Mouse (Mus musculus) forelimb bud, embryonic 11.5 days (tissue): ENCODE measurements at regions not wholly inside any gene's neighbourhood (a gene's known extent, or its start where the extent isn't known, plus 50 kb on each side); places are given as distances from the start of the nearest gene placed in this dataset.
"Not testable (repeated sequence)": the region's sequence is repeated elsewhere in the genome, so short reads cannot be mapped to it uniquely, and the experiment has no call there.

ENCODE experiments used
- DNase-seq: peaks from one replicate; pipeline ENCODE4 v3.0.0-alpha.2; 2012; ENCODE audit warnings: low read depth, low spot score

DNA sequence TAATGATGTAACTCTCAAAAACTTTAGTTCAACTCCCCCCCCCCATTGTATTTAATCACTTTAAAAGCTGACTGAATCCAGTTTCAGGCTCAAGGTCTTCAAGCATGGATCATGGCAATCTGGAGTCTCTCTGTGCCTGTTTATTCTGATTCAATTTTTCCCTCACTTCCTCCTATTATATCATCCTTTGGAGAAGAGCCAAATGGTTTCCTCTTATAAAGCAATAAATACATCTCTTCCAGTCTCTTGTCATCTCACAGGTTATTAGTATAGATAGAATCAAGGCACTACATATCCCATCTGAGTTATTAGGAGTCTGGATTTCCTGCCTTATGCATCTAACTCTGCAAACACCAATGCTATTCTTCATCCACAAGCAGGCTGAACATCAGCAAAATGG lies 530.2 kb upstream of the Pdcd1 start:
- no peak for DNase-seq

DNA sequence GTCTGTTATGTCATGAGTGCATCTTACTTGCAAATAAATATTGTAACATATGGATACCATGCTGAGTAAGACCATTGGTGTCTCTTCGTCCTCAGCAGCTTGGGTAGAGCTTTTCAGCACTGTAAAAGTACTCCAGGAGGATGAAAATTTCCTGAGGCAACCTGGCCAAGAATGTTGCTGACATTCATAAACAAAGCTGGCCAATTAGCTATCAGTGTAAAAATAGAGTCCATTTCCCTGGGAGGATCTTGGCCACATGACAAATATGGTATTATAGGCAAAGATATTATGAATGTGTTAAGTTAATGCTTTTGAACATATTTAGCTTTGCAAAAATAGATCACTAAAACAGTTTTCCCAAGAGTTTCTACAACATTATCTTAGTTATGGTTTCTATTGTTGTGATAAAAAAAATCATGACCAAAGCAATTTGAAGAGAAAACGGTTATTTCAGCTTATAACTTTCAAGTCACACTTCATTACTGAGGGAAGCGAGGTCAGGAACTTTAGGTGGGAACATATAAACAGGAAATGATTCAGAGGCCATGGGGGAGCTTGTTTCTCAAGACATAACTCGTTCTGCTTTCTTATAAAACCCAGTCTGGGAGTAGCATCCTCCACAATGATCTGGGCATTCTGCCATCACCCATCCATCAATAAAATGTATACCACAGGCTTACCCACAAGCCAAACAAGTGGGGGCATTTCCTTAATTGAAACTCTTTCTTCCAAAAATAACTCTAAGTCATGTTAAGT lies 529.5 kb upstream of the Pdcd1 start:
- no peak for DNase-seq

DNA sequence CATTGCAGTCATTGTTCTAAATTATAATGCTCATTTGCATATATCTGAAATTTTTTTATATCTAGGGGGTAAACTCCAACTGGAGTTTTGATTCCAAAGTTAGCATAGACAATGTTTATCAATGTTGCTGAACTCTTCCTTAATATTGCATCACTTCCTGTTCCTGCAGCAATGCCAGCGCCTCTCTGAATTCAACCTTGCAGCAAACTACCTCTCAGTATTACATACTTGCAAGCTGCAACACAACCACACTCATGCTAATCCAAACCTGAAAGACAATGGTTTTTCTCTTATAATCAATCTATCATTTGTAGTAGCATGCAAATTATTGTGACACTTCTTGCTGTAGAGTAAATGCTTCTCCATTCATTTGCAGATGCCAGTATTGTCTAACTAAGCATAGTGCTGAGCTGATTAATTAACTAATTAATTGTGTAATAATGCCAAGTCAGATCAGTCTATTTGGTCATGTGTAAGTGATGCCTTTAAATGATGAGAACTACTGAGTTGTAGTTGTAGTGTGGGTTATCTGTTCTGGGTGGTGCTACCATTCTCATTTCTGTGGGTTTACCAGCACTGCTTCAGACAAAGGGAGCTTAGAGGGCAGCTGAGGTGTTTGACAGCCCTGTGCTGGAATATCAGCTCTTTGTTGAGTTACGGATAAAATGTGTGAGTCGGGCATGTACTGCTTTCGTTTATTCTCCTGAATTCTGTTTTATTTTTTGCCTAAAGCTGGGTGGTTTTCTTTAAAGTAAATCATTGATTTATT lies 480.6 kb upstream of the Pdcd1 start:
- no peak for DNase-seq

DNA sequence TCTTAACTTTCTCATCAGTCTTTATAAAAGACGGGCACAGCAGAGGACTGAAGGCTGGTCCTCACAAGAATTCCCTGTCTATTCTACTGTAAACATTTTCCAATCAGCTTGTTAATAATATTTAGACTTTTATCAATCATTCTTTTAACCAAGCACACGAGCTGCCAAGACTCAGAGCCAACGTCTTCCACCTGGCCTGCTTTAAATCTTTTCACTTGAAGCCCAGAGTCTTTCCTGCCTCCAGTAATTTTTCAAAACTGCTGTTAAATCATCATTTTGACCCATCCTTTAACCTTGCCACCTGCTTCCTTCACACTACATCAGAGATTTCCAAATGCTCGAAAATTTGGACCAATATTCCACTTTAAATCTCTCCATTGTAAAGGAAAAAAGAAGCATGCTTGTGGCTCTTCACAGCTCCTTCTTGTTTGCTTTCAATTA lies 451.7 kb upstream of the Pdcd1 start:
- no peak for DNase-seq

DNA sequence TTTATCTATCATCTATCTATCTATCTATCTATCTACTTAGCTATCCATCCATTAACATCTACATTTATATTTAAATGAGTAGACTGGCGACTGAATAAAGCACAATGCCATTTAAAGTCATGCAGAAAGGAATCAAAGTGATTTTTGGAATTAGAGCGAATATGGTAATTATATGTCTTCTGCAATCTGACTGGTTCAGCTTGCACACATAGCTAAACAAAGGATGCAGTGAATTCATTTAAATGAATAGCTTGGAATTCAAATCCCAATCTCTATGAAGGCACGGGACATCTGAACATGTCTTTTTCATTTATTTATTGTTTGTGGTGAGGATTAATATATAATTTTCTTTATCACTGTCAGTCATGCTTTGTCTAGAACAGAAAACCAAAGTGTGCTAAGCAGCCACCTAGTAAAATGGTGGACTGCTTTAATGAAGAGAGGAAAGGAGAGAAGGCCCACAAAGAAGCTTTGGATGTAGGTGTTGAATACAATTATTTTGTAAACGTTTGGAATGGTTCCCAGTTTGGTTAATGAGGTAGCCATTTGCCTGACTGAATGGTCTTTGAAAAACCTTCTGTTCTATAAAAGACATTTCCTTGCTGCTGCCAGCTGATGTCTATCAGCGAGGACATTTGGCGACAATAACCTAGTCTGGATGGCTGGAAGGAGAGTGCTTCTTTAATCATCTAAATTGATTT lies 451.2 kb upstream of the Pdcd1 start:
- DNase-seq: no peak

DNA sequence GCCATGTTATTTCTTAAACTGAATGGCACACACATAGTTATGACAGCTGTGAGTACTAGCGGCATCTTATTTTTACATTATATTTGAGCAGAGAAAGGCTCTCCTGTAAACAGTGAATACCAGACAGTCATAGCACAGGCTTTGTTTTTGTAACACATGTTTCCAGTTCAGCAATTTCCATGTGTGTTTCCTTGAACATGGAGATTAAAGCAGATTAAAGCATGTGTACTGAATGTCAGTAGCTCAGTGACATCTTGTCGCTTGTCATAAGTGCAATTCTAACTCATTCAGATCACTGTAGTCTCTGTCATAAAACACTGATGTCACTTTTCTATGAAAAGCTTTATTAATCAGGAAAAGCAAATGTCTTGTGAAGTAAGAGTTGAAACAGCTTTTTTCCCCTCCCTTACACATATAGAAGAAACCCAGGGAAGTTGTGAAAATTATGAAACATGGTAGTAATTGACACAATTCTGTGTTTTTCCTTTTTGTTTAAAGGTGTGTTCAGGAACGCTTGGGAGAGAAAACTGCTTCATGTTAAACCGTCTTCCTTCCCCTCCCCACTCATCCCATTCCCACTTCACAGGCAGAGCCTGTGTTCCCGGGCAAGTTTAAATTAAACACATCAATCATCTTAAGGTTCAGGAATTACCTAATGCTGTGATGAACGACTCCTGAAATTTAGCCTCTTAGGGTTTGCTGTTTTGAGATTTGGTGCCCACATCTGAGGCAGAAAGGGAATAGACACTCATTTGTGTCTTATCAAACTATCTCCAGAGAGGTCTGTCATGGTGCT lies 449.9 kb upstream of the Pdcd1 start:
- DNase-seq: no peak

DNA sequence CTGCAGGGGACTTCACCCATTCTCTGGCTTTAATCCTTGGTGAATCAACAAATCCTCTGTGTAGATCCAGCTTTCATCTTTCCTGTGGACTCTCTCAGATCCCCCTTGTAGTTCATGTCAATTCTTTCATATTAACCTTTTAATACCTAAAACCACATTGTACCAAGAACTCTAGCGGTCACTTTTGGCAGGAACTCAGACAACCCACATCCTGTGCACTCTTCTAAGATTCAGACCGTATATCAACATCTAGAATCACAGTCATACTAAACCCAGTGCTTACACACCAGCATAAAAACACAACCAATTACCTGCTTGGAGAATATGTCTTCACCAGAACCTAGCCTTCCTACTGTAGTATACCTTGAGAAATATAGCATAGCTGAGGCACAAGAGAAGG lies 444.6 kb upstream of the Pdcd1 start:
- no peak for DNase-seq

DNA sequence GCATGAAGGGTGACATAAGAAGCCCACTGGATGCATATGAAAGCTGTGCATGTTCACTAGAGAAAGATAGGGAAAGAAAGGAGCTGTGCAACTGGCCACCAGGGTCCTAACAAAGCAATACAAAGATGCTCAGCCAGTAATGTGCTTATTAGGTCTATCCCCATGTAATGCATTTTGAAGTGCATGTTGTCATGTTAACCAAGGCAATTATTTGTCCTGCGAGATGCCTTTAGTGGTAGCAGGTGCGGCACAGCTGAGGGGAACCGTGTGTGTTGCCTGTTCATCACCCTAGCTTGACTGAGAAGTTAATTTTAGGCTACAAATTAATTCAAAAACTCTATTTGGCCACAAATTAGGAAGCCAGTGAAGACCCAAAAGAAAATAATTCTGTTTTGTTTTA lies 444.0 kb upstream of the Pdcd1 start:
- DNase-seq: no peak

DNA sequence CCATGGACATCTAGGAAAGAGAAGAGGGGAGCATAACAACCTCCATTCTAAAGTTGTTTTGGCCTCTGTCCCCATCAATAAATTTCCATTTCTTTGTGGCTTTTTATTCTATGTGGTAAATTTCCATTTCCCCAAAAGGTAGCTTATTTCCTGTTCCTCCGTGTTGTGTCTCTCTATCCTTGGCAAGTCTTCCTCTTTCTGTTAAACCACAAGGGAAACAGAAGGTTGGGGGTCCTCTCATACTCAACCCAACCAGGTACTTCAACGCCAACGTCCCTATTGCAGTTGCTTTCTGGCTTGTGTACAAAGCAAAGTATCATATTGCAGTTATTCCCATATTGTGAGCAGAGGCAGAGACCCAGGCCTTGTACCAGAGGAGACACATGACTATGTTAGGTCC lies 434.7 kb upstream of the Pdcd1 start:
- DNase-seq: no peak

DNA sequence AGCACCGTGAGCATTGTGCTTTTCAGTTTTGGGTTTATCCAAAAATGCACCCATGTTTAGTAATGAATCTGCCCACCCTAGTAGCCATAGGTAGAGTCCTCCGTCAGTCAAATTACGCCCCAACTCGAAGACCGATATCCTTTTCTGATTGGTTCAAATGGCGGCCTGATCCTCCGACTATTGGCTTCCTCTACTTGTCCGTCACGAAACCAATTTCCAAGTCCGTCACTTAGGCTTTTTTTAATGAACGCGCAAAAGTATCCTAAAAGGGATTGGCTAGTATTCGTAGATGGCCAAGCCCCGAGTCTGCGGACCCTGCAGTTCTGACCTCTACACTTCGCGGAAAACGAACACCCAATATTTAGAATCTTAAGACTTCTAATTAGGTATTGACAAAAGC lies 417.5 kb upstream of the Pdcd1 start:
- DNase-seq: not testable (repeated sequence)

DNA sequence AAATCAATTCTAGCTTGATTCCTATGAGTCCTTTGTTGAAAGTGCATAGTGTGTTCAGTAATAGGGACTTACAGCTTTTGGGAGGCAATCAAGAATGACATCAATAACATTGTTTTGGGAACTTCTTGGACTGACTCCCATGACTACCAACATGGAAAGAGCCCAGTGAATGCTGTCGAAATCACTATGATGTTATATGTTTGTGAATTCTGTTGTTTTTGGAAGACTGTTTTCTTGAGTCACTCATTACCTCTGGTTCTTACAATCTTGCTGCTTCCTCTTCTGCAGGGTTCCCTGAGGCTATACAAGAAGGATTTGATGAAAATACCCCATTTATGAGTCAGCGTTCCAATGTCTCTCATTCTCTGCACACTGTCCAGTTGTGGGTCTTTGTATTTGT lies 371.4 kb upstream of the Pdcd1 start:
- no peak for DNase-seq

DNA sequence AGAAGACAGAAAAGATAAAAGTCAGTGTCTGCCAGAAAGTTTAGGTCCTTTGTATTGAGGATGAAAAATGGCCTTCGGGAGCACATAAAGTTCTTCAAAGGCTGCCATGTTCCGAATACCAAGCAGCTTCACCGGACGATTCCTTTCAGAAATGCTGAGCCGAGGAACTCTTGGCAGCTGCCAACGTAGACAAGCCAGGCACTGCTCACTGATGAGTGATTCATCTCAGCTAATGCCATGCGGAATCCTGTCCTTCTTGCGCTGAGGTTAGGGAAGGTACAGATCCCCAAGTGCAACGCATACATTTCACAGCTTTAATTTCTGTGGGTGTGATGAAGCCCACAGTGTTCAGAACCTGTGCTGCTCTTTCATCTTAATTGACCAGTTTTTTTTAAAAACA lies 360.7 kb upstream of the Pdcd1 start:
- no peak for DNase-seq

DNA sequence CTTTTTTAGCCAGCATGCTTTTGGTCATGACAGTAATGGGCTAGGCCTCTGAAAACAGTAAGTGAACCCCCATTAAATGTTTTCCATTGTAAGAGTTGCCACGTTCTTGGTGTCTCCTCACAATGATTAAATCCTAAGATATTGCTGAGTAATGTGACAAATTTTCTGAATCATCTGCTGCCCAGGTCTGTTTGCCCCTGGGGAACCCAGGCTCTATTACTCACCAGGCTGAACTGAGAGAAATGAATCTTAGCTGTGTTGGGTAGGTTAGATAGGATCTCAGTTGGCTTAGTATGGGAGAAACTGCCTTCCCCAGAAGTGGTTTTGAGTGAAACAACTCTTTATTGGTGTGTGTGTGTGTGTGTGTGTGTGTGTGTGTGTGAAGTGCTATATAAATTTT lies 314.3 kb upstream of the Pdcd1 start:
- no peak for DNase-seq

DNA sequence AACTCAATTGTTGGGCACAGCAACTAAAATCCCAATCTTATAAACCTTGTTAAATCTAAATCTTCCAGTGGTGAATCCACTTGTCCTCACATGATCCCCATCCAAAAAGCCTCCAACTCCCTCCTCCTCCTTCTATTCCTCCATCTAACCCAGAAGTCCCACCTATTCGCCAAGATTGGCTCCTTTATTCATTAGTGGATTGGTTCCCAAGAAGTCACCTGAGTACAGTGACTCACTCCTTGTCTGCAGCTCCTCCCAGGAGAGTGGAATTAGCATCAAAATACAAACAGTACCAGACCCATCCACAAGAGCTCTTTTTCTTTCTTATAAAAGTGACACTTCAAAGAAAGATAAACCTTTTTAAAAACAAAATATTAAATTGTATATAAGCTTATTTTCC lies 304.6 kb upstream of the Pdcd1 start:
- no peak for DNase-seq

DNA sequence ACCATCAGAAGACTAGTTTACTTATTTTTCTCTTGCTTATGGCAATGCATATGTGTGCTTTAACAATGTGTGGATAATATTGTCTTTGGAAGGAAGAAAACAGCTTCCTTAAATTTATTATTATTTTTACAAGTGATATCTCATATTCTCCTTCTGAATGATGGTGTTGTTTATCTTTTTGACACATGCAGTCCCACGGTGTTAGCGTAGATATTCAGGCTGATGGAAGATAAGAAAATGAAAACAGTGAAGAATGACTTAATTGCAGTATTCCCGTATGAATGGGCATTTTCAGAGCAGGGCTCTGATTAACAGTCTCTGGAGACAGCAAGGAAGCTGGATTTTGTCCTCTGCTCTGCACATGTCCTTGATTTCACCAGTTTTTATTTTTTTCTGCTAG lies 303.5 kb upstream of the Pdcd1 start:
- DNase-seq: no peak

DNA sequence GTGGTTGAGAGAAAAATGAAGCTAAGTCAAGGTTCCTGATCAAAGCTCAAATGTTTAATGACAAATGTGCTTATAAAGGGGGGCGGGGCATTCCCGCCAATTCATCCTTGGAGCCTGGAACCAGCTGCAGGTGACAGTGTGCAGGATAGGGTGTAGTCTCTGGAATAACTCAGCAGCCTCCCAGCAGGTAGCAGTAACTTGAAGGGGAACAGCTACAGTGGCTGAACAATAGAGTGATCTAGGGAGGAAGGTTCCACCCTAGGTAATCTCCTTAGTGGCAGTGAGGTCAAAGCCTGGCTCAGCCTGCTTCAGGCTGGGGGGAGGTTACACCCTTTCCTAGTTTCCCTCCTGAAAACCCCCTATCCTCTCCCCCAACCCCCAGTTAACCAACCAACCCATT lies 290.2 kb upstream of the Pdcd1 start:
- DNase-seq: no peak

DNA sequence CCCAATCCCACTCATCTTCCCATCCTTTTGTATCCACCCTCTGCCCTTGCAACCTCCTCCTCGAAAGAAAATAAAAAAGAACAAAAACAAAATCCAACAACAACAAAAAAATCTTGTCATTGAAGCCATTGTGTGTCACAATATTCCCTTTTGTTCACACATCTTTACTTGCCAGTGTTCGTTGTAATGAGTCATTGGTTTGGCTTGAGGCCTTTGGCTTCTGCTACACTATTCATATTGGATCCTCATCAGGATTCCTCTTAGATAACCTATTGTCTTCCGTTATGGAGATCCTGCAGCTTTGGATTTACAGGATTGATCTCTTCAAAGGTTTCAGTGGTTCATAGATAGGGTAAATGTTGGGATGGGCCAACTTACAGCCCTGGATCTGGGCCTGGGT lies 288.9 kb upstream of the Pdcd1 start:
- DNase-seq: no peak

DNA sequence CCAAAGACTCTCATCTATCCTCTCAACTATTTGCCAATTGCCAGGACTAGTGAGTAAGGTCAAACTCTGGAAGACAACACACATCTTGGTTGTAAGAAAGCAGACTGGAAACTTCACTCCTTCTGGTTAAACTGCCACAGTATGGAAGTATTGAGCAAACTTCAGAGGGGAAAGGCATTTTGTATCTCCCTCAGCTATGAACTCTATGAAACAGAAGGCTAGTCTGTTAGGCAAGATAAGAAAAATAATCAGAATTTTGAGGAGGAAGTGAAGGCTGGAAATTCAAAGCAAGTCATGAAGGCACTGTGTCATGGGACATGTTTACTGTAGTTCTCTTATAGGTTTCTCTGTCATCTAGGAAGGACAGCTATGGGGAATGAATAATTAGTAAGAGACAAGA lies 265.7 kb upstream of the Pdcd1 start:
- no peak for DNase-seq

DNA sequence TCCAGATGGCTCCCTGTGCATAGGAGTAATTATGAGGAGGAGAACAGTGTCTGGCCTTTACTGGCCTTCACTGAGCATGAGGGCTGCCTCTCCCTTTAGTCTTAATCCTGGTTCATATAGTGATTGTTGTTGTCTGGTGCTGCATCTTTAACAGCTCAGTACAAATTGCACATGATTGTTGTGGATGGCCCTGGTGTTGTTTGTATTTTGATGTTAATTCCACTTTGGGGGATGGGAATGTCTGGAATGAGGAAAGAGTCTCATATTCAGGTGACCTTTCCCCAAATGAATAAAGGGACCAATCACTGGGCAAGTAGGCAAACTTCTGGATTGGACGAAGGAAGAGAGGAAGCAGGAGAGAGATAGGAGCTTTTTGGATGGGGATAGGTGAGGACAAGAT lies 246.0 kb upstream of the Pdcd1 start:
- no peak for DNase-seq

DNA sequence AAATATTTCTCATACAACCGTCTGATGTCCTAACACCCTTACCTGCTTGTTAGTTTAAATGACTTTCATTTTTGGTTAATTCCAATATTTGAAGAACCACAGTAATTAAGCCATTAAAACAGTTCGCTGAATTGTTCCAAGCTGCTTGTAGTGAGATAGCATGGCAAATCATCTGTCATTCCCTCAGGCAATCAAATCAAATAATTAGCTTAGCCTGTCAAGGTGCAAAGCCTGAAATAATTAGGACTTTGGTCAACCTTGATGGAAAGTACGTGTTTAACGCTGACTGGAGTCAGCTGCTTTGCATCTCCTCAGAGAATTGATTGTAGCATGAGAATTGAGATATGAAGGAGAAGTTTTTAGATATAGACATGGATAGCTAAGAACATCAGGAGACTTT lies 220.2 kb upstream of the Pdcd1 start:
- DNase-seq: no peak

DNA sequence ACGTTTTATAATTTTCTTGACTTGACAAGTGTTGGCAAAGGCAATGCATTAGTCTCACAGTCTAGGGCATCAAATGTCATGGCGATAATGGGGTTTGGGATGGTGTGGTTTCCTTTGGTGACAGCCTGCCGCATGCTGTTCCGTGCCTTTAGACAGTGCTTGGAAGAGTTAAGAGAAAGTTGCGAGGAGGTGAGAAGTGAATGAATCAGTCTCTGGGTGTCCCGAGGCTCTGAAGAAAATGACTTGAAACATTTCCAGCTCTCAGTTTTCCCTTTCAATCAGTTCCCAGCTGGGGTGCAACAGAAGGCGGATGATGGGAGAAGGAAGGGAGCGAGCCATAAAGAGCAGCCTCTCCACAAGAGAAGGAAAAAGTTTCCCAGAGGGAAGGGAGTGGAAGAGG lies 211.0 kb upstream of the Pdcd1 start:
- DNase-seq: peak; percentile 9

DNA sequence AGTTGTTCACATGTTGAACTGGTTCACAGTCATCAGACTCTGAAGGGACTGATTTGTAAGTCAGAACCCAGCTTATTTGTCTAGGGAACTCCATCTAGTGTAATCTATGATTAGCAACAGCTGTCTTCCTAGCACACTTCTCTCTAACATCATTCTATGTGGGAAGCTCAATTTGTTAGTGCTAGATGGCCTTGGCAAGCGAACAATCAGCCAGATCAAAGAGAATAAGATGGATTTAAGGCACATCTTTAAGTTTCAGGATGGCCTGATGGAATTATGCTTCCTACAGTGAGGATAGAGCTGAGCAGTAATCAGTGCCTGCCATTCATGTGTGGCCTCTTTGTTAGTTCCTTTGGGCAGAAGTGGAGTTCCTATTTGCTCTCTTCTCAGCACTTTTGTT lies 183.1 kb upstream of the Pdcd1 start:
- DNase-seq: no peak
